Mouse (Mus musculus) kidney, embryonic 14.5 days (tissue): ENCODE results near the gene Vcan. TPM values are rescaled to one million over a fixed set of nuclear protein-coding genes. Genes with fewer than 3 reads are reported as not detected.
"Not testable (repeated sequence)": the region's sequence is repeated elsewhere in the genome, so short reads cannot be mapped to it uniquely, and the experiment has no call there.

ENCODE experiments used
- ATAC-seq: fragments of 200-750 bp; cut with Nextera tagmentation; 2 replicates; pipeline ENCODE4 v1.8.0; 2017; ENCODE audit warnings: moderate number of reproducible peaks, mild to moderate bottlenecking, moderate TSS enrichment, moderate library complexity; ENCODE audit not compliant: low FRiP score, low TSS enrichment
- H3K27ac ChIP-seq: fragments of 300-500 bp; sonication (generic); 2 replicates; pipeline ENCODE4 v1.5.1; 2014; ENCODE audit warnings: low read depth, mild to moderate bottlenecking, low read length, moderate library complexity, mixed read lengths
- H3K27me3 ChIP-seq: fragments of 300-500 bp; sonication (generic); 2 replicates; pipeline ENCODE4 v1.6.1; 2014; ENCODE audit warnings: mild to moderate bottlenecking, low read length; ENCODE audit not compliant: control insufficient read depth, insufficient read depth
- H3K36me3 ChIP-seq: fragments of 300-500 bp; sonication (generic); 2 replicates; pipeline ENCODE4 v1.6.1; 2014; ENCODE audit warnings: low read length, mixed read lengths; ENCODE audit not compliant: control insufficient read depth, insufficient read depth
- H3K4me1 ChIP-seq: fragments of 300-500 bp; sonication (generic); 2 replicates; pipeline ENCODE4 v1.6.1; 2014; ENCODE audit warnings: low read length, mixed read lengths; ENCODE audit not compliant: control insufficient read depth, insufficient read depth
- H3K4me2 ChIP-seq: fragments of 300-500 bp; sonication (generic); replicated peaks from 2 replicates; pipeline ENCODE4 v1.6.1; 2014; ENCODE audit warnings: low read depth, mild to moderate bottlenecking, low read length
- H3K4me3 ChIP-seq: fragments of 300-500 bp; sonication (generic); 2 replicates; pipeline ENCODE4 v1.5.1; 2014; ENCODE audit warnings: mild to moderate bottlenecking, low read length
- H3K9ac ChIP-seq: fragments of 300-500 bp; sonication (generic); 2 replicates; pipeline ENCODE4 v1.6.1; 2014; ENCODE audit warnings: low read depth, mild to moderate bottlenecking, low read length, moderate library complexity
- H3K9me3 ChIP-seq: fragments of 300-500 bp; sonication (generic); 2 replicates; pipeline ENCODE4 v1.6.1; 2016; ENCODE audit warnings: low read length; ENCODE audit not compliant: control insufficient read depth
- WGBS: fragments of 180-500 bp; shearing (Covaris S2); extraction: QIAGEN DNeasy Blood & Tissue Kit; methylation state at CpG from one replicate; pipeline ENCODE4 v1.1.7; 2014; 5-methylcytosine and 5-hydroxymethylcytosine counted together
- polyA plus RNA-seq: library from polyadenylated mRNA; unstranded; fragments of >200 nt; fragmentation: Nextera tagmentation; extraction: Ambion mirVana; gene quantifications from 2 replicates; pipeline ENCODE4 v1.2.1, GENCODE M21; 2014

Vcan gene
- polyA plus RNA-seq, 1 experiment from 2014 or later = 121 TPM

DNA sequence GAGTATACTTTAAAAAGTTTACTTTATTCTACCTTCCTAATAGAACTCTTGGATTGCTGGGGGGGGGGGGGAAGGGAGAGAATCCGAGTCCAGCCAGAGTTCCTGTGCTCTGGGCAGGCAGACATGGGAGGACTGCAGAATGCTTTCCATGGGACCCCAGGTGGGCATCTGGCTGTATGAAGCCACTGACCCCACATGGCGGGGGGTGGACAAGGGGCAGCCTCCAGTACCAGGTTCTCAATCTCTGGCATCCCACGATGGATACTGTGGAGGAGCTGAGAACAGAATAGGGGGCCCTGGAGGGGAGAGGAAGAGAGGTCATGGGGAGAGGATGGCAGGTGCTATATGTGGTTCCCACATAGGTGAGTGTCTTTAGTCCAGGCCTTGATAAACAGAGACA is 20.0 kb upstream of the Vcan start:
- Histone ChIP-seq H3K4me2 (no peak overlapping the region), H3K27ac (no peak overlapping the region), H3K27me3 (no peaks in the 10 kb centered on the region), H3K4me1 (no peaks in the 10 kb centered on the region), H3K4me3 (no peak overlapping the region), H3K36me3 (no peaks in the 10 kb centered on the region), H3K9ac (no peak overlapping the region), H3K9me3 (no peaks in the 10 kb centered on the region)
- ATAC-seq = no peak
- 70% methylated on average over 3 of the region's 3 CpGs for WGBS

DNA sequence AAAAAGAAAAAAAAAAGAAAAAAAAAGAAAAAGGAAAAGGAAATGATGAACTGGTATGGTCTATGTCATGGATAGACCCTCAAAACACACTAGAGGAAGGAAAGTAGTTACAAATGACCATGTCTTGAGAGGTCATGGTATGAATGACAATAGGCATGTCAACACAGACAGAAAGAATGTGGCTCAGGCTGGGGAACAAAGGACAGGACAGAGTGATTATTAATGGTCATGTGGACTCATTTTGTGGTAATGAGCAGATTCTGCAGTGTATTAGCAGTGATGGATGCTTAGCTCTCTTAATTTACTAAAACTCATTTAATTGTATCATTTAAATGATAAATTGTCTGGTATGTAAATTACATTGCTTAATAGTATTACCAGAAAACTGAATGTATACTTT is 14.0 kb upstream of the Vcan start:
- H3K4me2 ChIP-seq = no peak overlapping the region
- H3K4me3 ChIP-seq = no peak overlapping the region
- H3K36me3 ChIP-seq = no peaks in the 10 kb centered on the region
- no peaks in the 10 kb centered on the region for H3K27me3 ChIP-seq
- no peak for ATAC-seq
- no peak overlapping the region for H3K9ac ChIP-seq
- no peak overlapping the region for H3K27ac ChIP-seq
- H3K4me1 ChIP-seq = no peaks in the 10 kb centered on the region
- H3K9me3 ChIP-seq = no peaks in the 10 kb centered on the region

DNA sequence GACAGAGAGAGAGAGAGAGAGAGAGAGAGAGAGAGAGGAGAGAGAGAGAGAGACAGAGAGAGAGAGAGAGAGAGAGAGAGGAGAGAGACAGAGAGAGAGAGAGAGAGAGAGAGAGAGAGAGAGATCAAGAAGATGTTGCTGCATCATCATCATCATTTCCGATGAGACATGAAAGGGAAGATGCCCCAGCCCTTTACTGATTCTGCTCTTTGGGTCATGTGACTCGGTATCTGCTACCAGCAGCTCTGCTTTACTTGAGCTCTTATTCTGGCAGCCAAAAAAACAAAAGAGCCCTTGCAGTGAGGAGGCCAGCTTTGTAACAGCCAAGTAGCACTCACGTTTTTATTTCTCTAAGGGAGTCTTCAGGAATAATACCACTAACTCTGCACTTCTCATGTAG is 8.3 kb upstream of the Vcan start:
- H3K4me3 ChIP-seq, H3K9ac ChIP-seq, H3K9me3 ChIP-seq, H3K27ac ChIP-seq, H3K4me1 ChIP-seq, H3K27me3 ChIP-seq, H3K4me2 ChIP-seq, ATAC-seq, H3K36me3 ChIP-seq: not testable (repeated sequence)
- 24% methylated on average over 3 of the region's 3 CpGs for WGBS

DNA sequence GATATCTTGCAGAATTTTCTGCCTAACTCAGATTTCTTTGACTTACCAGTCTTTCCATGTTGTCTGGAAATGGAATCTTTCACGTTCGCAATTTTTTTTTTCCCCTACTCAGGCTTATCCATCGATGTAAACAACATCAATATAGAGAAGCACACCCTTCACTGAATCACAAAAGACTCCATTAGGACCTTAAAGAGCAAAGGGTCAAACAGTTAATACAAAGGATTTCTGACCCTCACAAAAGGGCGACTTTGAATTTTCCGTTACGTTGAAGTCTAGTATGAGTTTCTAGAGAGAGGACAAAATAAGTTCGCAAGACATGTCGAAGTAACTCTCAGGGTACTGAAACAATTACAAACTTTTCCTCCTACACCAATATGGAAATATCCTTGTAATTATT is 892 bp upstream of the Vcan start:
- Histone ChIP-seq H3K27ac (0 out of 2 replicates have a peak overlapping the region, but pooled peaks have one; percentile 84), H3K9ac (peak overlapping the region; percentile 80; the same call in 1 of the 2 replicates)

DNA sequence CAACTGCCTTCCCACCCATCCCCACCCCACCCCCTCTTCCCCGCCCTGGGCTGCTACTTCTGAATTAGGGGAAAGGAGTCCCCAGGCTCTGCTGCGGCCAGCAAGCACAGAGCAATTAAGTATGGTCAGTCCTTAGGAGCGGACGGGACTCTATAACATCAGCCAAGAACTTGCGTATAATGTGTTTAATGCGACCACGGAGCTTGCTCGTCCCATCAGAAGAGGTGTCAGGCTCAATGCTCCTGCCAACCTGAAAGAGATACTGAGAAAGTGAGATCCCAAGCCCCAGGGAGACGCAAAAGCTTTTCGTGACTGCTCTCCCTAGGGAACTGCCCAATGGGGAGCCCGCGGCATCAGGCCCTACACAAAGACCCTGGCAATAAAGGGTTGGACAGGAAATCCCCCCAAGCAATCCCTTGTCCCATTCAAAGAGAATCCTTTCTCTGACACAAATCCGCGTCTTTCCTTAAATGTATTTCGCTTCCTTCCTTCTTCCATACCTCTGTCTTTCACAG is 434 bp upstream of the Vcan start:
- H3K27me3 ChIP-seq = no peaks in the 10 kb centered on the region
- WGBS = 2% methylated on average over 15 of the region's 15 CpGs
- peak overlapping the region; percentile 70 for H3K4me3 ChIP-seq
- peak; percentile 0; the same call in 1 of the 2 replicates for ATAC-seq
- H3K36me3 ChIP-seq = no peaks in the 10 kb centered on the region
- H3K9me3 ChIP-seq = no peaks in the 10 kb centered on the region
- peak overlapping the region; percentile 80 for H3K9ac ChIP-seq
- peak overlapping the region; percentile 84 for H3K27ac ChIP-seq
- peaks cover 6% of the 10 kb centered on the region; the same call in 1 of the 2 replicates for H3K4me1 ChIP-seq
- H3K4me2 ChIP-seq = peak overlapping the region; percentile 75

More for the DNA sequence above, 892 bp upstream of the Vcan start:
- no peaks in the 10 kb centered on the region for H3K36me3 ChIP-seq
- no peaks in the 10 kb centered on the region for H3K27me3 ChIP-seq
- peak overlapping the region; percentile 75 for H3K4me2 ChIP-seq
- 17% methylated on average over 8 of the region's 8 CpGs for WGBS
- ATAC-seq = no peak
- H3K4me1 ChIP-seq = peaks cover 3% of the 10 kb centered on the region; the same call in 1 of the 2 replicates
- H3K4me3 ChIP-seq = peak overlapping the region; percentile 70; the same call in 1 of the 2 replicates
- H3K9me3 ChIP-seq = no peaks in the 10 kb centered on the region

DNA sequence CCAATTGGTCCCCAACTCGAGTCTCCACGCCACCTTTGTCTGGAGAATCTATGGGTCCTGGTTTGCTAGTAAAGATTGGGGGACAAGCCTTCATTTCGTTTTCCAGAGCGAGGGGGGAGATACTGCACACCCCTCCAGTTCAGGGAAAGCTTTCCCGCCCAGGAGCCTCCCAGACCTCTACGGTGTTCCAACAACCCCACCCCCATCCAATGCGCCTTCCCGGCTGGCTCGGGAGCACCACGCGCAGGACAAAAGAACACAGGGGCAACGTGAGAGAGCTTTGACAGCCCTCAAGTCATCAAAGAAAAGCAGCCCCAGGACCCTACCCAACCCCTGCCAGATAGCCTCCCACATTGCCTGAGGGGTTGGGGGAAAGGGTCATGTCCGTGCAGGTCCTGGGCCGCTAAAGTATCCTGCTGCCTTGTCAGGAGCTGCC is 1.2 kb downstream of the Vcan start:
- 1% methylated on average over 14 of the region's 14 CpGs for WGBS
- Histone ChIP-seq H3K27me3 (no peaks in the 10 kb centered on the region), H3K9ac (peak overlapping the region; percentile 80), H3K27ac (peak overlapping the region; percentile 84), H3K4me3 (peak overlapping the region; percentile 70), H3K4me2 (peak overlapping the region; percentile 75), H3K9me3 (no peaks in the 10 kb centered on the region), H3K4me1 (peaks cover 6% of the 10 kb centered on the region; the same call in 1 of the 2 replicates), H3K36me3 (no peaks in the 10 kb centered on the region)
- ATAC-seq = 0 out of 2 replicates have a peak, but pooled peaks have one; percentile 7

DNA sequence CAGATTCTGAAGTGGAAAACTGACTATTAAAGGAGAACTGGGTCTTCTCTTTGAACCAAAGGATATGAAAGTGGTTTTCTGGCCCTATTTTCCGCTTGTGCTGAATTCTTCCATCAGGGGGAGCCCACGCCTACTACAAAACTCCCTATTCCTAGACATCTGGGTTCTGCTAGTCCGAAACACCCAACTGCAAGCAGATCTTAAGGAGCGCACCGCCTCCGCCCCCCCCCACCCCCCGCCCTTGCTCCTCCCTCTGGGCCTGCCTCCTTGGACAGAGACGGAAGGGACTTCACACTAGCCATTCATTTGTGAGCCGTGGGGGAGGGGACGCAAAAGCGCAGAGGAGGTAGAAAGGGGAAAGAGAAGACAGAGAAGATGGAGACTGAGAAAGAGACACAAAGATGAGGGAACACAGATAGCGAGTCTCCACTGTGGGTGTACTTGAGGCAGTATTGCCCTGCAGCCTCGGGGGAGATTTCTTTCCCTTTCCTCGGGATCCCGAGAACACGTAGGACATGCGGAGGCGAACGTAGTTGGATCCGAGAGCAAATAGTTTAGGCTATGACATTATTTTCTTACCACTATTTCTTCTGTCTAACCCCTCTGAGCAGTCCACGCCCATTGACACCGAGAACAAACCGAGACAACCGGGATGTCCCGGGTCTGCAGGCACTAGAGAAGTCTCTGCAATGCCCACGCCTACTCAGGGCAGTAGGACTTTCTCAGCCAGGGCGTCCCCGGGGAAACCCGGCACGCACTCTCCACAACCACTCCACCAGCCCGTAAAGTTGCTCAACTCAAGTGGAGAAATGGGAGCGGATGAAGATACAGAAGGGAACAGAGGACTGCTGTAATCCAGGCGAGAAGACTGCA is 1.8 kb downstream of the Vcan start:
- no peaks in the 10 kb centered on the region for H3K27me3 ChIP-seq

DNA sequence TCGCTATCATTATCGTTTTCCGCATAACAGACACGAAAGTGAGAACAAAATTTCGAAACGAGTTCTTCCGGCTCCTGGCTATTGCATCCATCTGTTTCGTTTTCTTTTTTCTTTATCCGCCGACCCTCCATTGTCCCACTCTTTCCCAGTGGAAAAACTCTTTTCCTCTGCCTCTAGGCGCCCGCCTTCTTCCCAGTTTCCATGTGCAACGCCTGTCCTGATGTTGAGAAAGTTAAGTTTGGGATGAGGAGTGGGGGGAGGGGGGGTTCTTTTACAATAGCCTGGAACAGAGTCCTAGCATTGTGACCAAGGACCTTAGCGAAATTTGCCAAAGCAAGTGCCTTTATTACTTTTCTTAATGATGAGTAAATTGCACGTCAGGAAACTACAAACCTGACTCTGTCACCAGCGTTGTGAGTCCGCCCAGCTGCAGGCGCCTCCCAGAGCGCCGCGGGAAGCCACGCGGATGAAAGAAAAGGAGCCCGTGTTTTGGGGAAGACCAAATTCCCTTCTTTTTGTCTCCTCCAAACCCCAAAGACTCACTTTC is 2.5 kb downstream of the Vcan start:
- Histone ChIP-seq H3K36me3 (no peaks in the 10 kb centered on the region), H3K9me3 (no peaks in the 10 kb centered on the region), H3K9ac (peak overlapping the region; percentile 80), H3K27ac (peak overlapping the region; percentile 89), H3K4me1 (peaks cover 6% of the 10 kb centered on the region; the same call in 1 of the 2 replicates), H3K4me3 (peak overlapping the region; percentile 70), H3K27me3 (no peaks in the 10 kb centered on the region), H3K4me2 (peak overlapping the region; percentile 75)
- 0% methylated on average over 24 of the region's 24 CpGs for WGBS
- no peak for ATAC-seq

More for the DNA sequence above, 1.8 kb downstream of the Vcan start:
- H3K27ac ChIP-seq = peak overlapping the region; percentile 89
- peak; percentile 83 for ATAC-seq
- H3K4me2 ChIP-seq = peak overlapping the region; percentile 75
- WGBS = under 1% methylated on average over 33 of the region's 33 CpGs
- H3K4me3 ChIP-seq = peak overlapping the region; percentile 70
- peaks cover 6% of the 10 kb centered on the region; the same call in 1 of the 2 replicates for H3K4me1 ChIP-seq
- H3K9ac ChIP-seq = peak overlapping the region; percentile 80
- no peaks in the 10 kb centered on the region for H3K36me3 ChIP-seq
- no peaks in the 10 kb centered on the region for H3K9me3 ChIP-seq
